Mouse (Mus musculus): Measurements from ENCODE around the gene 4933402D24Rik. TPM values are rescaled to one million over a fixed set of nuclear protein-coding genes. Genes with fewer than 3 reads are reported as not detected.

Gene 4933402D24Rik
- 0.19 and 0.36 TPM in 2 replicates for polyA plus RNA-seq (2015; fragmentation: Nextera tagmentation; extraction: Ambion mirVana)

DNA sequence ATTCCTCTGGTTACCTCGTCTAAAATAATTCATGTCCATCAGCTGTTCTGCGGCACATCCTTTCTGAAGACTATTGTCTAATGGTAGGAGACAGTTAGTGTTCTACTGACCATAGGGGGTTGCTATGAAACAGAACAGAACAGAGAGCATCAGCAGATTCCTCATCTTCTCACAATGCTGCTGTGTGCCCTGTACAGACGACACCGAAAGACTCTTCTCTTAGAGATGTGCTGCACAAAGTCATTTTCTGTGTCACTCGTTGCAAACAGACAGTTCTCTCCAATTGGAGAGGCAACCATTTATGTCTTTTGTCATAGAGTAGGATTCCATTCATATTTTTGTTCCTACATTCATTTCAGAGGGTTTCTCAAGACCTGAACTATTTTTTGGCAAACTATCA, at the start of gene 4933402D24Rik:
Gene 4933402D24Rik (minus strand): TSS at position 101 of the 400 bp plus-strand sequence.
- no peaks in the 10 kb centered on the region for H3K9me3 ChIP-seq (replicated peaks)
- peaks cover 40% of the 10 kb centered on the region for H3K4me1 ChIP-seq
- 62% methylated on average over 5 of the region's 5 CpGs for WGBS
- no peak within 1 kb of the TSS for H3K9ac ChIP-seq (replicated peaks)
- ATAC-seq (ENCODE audit: low FRiP score): no peak
- no peak within 1 kb of the TSS for H3K4me2 ChIP-seq
- no peaks in the 10 kb centered on the region for H3K36me3 ChIP-seq
- H3K27ac ChIP-seq (replicated peaks): no peak within 1 kb of the TSS
- H3K27me3 ChIP-seq (replicated peaks): no peaks in the 10 kb centered on the region
- no peak within 1 kb of the TSS for H3K4me3 ChIP-seq (replicated peaks)

DNA sequence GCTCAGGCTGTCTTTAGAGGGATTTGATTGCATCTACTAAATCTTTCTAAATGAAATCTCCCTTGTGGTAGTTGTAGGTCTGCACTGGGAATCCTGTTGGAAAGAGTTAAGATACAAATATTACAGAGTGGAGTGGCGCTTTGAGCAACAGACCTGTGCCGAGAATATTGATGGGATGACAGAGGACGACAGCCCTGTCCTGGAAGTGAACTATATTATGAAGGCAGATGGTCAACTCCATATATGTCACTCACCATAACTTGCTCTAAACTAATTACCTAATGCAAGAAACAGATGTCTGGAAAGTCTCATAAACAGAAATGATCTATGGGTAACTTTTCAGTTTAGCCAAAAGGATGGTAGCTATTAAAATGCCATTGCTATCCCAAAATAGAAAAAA, 39.5 kb upstream of the 4933402D24Rik start:
- no peak overlapping the region for H3K4me2 ChIP-seq
- H3K27ac ChIP-seq (replicated peaks): no peak overlapping the region
- H3K4me3 ChIP-seq (replicated peaks): no peak overlapping the region
- H3K4me1 ChIP-seq: no peaks in the 10 kb centered on the region
- H3K36me3 ChIP-seq: no peaks in the 10 kb centered on the region
- no peak for ATAC-seq (ENCODE audit: low FRiP score)
- H3K27me3 ChIP-seq (replicated peaks): no peaks in the 10 kb centered on the region
- 58% methylated on average over 3 of the region's 3 CpGs for WGBS
- no peaks in the 10 kb centered on the region for H3K9me3 ChIP-seq (replicated peaks)
- H3K9ac ChIP-seq (replicated peaks): no peak overlapping the region

DNA sequence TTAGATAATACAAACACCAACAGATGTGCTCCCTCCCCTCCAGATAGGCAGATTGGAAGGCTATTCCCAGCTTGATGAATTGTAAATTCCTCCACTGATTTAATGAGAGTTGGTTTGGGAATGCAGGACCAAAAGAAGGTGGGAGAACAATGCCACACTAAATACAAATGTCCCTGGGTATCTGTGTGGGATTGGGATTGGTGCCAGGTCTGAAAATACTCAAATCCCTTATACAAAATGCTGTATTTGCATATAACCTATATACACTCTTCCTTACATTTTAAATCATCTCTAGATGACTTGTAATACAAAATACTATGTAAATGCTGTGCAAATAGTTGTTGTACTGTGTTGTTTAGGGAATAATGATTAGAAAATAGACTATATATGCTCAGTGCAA, 36.0 kb upstream of the 4933402D24Rik start:
- no peak overlapping the region for H3K27ac ChIP-seq (replicated peaks)
- H3K4me1 ChIP-seq: no peaks in the 10 kb centered on the region
- ATAC-seq (ENCODE audit: low FRiP score): no peak
- no peaks in the 10 kb centered on the region for H3K9me3 ChIP-seq (replicated peaks)
- no peaks in the 10 kb centered on the region for H3K36me3 ChIP-seq
- no peaks in the 10 kb centered on the region for H3K27me3 ChIP-seq (replicated peaks)
- H3K9ac ChIP-seq (replicated peaks): no peak overlapping the region
- H3K4me3 ChIP-seq (replicated peaks): no peak overlapping the region
- no peak overlapping the region for H3K4me2 ChIP-seq

GRCm38 (mm10) chr1:63794326-63794725, 25.3 kb upstream of the 4933402D24Rik start:
- Histone ChIP-seq H3K36me3 (no peaks in the 10 kb centered on the region), H3K27ac (replicated peaks) (no peak overlapping the region), H3K9me3 (replicated peaks) (no peaks in the 10 kb centered on the region), H3K4me1 (no peaks in the 10 kb centered on the region), H3K27me3 (replicated peaks) (no peaks in the 10 kb centered on the region), H3K4me2 (no peak overlapping the region), H3K4me3 (replicated peaks) (no peak overlapping the region), H3K9ac (replicated peaks) (no peak overlapping the region)
- ATAC-seq (ENCODE audit: low FRiP score): no peak

DNA sequence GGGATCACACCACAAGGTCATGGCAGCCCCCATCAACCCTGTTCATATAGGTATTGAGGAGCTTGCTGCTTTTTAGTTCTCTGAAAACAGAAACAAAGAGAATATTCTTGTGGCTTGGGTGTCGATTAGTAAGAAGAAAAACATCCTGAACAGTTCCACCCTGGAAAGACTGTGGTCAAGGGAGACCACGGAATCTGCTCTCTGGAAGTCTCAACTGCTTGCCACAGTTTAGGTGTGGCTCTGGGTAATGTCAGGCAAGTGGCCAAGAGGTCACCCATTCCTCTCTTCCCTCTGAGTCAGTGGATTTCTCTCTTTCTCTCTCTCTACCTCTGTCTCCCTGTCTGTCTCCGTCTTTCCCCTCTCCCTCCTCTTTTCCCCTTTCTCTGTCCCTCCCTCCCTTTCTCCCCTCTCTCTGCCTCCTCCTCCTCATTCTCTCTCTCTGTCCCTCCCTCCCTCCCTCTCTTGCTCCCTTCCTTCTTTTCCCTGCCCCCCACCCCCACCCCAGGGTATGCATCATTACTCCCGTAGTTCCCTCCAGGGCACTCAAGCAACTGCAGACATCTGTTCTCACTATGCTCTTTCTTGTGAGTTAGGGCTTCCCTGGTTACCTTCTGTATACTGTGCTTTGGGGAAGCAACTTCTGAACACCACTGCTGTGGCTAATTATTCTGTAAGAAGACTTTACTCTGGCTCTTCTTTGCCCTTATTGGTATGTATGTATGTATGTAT, 8.0 kb upstream of the 4933402D24Rik start:
- Histone ChIP-seq H3K4me2 (no peak overlapping the region), H3K9ac (replicated peaks) (no peak overlapping the region), H3K36me3 (no peaks in the 10 kb centered on the region), H3K4me1 (no peaks in the 10 kb centered on the region), H3K27ac (replicated peaks) (no peak overlapping the region), H3K27me3 (replicated peaks) (no peaks in the 10 kb centered on the region), H3K9me3 (replicated peaks) (no peaks in the 10 kb centered on the region), H3K4me3 (replicated peaks) (no peak overlapping the region)
- ATAC-seq (ENCODE audit: low FRiP score): no peak
- WGBS: 55% methylated on average over 4 of the region's 4 CpGs

GRCm38 (mm10) chr1:63776396-63776795, 7.3 kb upstream of the 4933402D24Rik start:
- Histone ChIP-seq H3K9me3 (replicated peaks) (no peaks in the 10 kb centered on the region), H3K9ac (replicated peaks) (no peak overlapping the region), H3K4me1 (no peaks in the 10 kb centered on the region), H3K4me3 (replicated peaks) (no peak overlapping the region), H3K4me2 (no peak overlapping the region), H3K36me3 (no peaks in the 10 kb centered on the region), H3K27me3 (replicated peaks) (no peaks in the 10 kb centered on the region), H3K27ac (replicated peaks) (no peak overlapping the region)
- ATAC-seq (ENCODE audit: low FRiP score): no peak
- 44% methylated on average over 1 of the region's 1 CpGs for WGBS

DNA sequence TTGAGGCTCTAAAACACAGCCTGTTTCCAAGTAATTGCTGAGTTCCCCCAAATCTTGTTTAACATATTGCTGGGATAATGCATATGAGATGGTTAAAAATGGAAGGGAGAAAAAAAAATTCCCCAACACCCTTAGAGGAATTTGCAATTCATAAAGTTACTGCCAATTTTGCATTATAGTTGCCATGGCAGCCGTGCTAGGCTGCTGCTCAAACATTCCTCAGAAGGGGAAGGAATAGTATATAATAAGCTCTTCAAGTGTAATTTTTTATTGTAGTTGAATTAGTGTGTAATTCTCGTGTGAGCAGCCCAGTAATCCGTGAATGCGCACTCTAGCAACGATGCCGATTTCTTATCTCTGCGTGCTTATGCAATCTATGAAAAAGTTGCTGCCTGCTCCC, 1.2 kb upstream of the 4933402D24Rik start:
- WGBS: 50% methylated on average over 7 of the region's 7 CpGs
- Histone ChIP-seq H3K27ac (replicated peaks) (no peak overlapping the region), H3K9ac (replicated peaks) (no peak overlapping the region), H3K9me3 (replicated peaks) (no peaks in the 10 kb centered on the region), H3K36me3 (no peaks in the 10 kb centered on the region), H3K4me1 (peaks cover 32% of the 10 kb centered on the region), H3K27me3 (replicated peaks) (no peaks in the 10 kb centered on the region), H3K4me2 (no peak overlapping the region), H3K4me3 (replicated peaks) (no peak overlapping the region)
- ATAC-seq (ENCODE audit: low FRiP score): peak; percentile 78; the same call in 1 of the 2 replicates

DNA sequence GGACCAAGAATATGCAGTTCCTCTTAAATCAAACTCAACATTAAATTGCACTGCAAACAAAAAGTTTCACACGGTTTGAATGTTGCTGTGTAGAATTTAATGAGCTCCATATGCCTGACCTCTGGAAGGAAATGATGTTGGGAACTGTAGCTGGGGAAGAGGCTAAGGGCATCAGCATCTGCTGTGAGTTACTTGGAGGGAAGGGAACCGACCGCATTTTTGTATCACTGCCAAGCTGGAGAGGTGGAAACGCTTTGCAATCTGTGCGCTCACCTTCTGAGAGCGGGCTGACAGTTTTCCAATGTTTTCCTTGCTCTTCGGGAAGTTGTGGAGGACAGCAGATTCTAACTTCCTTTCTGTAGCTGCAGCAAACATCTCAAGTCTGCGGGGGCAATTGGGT, 955 bp downstream of the 4933402D24Rik start:
- Histone ChIP-seq H3K4me2 (no peak overlapping the region), H3K9me3 (replicated peaks) (no peaks in the 10 kb centered on the region), H3K4me3 (replicated peaks) (no peak overlapping the region), H3K4me1 (peaks cover 51% of the 10 kb centered on the region), H3K27me3 (replicated peaks) (no peaks in the 10 kb centered on the region), H3K27ac (replicated peaks) (no peak overlapping the region), H3K36me3 (no peaks in the 10 kb centered on the region), H3K9ac (replicated peaks) (no peak overlapping the region)
- ATAC-seq (ENCODE audit: low FRiP score): no peak
- WGBS: 71% methylated on average over 8 of the region's 8 CpGs

DNA sequence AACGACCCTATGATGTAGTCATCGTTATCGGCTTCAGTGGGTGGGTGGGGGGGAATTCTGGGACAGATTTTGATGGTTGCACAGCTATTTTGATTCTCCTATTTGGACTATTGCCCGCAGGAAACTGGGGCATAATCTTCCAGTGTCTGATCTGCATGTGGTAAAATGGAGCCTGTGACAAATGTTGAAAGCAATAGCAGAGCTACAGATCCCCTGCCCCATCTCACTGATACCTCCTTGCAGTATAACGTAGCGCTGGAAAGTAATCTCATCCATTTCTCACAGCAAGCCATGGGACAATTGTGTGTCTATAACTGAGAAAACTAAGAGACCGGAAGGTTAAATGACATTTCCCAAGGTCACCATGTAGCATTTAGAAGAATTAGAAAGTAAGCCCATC, 4.7 kb downstream of the 4933402D24Rik start:
- H3K27me3 ChIP-seq (replicated peaks): no peaks in the 10 kb centered on the region
- no peak overlapping the region for H3K9ac ChIP-seq (replicated peaks)
- no peaks in the 10 kb centered on the region for H3K9me3 ChIP-seq (replicated peaks)
- no peak overlapping the region for H3K4me3 ChIP-seq (replicated peaks)
- H3K4me1 ChIP-seq: peaks cover 39% of the 10 kb centered on the region
- no peaks in the 10 kb centered on the region for H3K36me3 ChIP-seq
- no peak overlapping the region for H3K4me2 ChIP-seq
- H3K27ac ChIP-seq (replicated peaks): peak overlapping the region; percentile 77
- WGBS: 31% methylated on average over 7 of the region's 7 CpGs
- no peak for ATAC-seq (ENCODE audit: low FRiP score)

DNA sequence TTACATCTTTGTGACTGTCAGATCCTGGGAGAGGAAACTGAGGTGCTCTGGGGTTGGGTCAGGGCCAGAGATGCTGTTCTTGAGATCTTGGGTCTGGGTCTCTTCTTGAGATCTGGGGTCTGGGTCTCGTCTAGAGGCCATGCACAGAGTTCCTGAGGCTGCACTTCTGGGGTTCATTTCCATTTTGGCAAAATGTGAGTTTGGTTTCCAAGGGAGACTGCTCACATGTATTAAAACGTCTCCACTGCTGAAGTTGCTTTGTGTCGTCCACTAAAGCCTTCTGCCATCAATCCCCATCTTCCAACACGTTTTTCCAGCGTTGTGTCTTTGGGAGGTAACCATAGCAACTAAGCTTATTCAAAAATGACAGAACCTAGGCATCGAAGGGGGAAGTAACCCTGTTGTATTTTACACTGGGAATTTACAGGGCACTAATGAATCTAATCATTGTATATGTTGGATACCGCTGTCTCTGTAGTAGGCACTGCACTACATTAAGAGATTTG, 5.1 kb downstream of the 4933402D24Rik start:
- Histone ChIP-seq H3K27me3 (replicated peaks) (no peaks in the 10 kb centered on the region), H3K27ac (replicated peaks) (peak overlapping the region; percentile 77), H3K4me1 (peaks cover 39% of the 10 kb centered on the region), H3K4me3 (replicated peaks) (no peak overlapping the region), H3K4me2 (0 out of 2 replicates have a peak overlapping the region, but pooled peaks have one; percentile 6), H3K36me3 (no peaks in the 10 kb centered on the region), H3K9ac (replicated peaks) (no peak overlapping the region), H3K9me3 (replicated peaks) (no peaks in the 10 kb centered on the region)
- 11% methylated on average over 7 of the region's 7 CpGs for WGBS
- ATAC-seq (ENCODE audit: low FRiP score): peak; percentile 61

DNA sequence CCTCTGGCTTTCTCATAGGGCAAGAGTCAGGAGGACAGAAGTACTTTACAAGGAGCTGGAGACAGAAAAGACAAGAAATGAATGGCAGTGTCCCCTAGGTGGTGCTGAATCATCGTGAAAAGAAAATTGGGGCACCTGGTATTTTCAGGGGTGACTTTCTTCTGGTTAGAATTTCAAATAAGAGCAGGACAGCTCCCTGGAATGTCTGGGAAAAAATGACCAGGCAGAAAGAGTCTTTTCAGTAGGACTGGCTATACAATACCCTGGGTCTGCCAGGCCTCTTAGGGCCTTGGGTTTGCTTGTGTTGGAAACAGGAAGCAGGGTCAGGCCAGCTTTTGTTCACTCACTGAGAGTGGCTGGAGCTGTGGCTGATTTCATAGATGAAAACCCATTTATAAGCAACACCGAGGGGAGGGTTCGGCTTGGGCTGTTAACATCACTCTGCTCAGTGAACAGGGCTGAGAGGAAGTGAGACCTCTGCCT, 5.8 kb downstream of the 4933402D24Rik start:
- Histone ChIP-seq H3K36me3 (no peaks in the 10 kb centered on the region), H3K27me3 (replicated peaks) (no peaks in the 10 kb centered on the region), H3K4me1 (peaks cover 36% of the 10 kb centered on the region), H3K27ac (replicated peaks) (peak overlapping the region; percentile 77), H3K4me2 (no peak overlapping the region), H3K9ac (replicated peaks) (no peak overlapping the region), H3K4me3 (replicated peaks) (no peak overlapping the region), H3K9me3 (replicated peaks) (no peaks in the 10 kb centered on the region)
- ATAC-seq (ENCODE audit: low FRiP score): peak; percentile 76
- WGBS: 5% methylated on average over 3 of the region's 3 CpGs

GRCm38 (mm10) chr1:63756005-63756404, 13.1 kb downstream of the 4933402D24Rik start:
- Histone ChIP-seq H3K9ac (replicated peaks) (no peak overlapping the region), H3K27ac (replicated peaks) (no peak overlapping the region), H3K4me1 (no peaks in the 10 kb centered on the region), H3K27me3 (replicated peaks) (no peaks in the 10 kb centered on the region), H3K9me3 (replicated peaks) (no peaks in the 10 kb centered on the region), H3K4me2 (no peak overlapping the region), H3K36me3 (peaks cover 12% of the 10 kb centered on the region), H3K4me3 (replicated peaks) (no peak overlapping the region)
- no peak for ATAC-seq (ENCODE audit: low FRiP score)
- WGBS: 68% methylated on average over 2 of the region's 2 CpGs

All from neural tube, embryonic 15.5 days (tissue).